Mouse (Mus musculus) stomach, postnatal 0 days (tissue): Measurements from ENCODE around the gene Sync. TPM values are rescaled to one million over a fixed set of nuclear protein-coding genes. Genes with fewer than 3 reads are reported as not detected.
A peak's percentile ranks its signal among the peaks of the same experiment; 100 is the strongest.

Source experiments
- ATAC-seq: fragments of 200-750 bp; cut with Nextera tagmentation; 2 replicates; pipeline ENCODE4 v1.8.0; 2017; ENCODE audit not compliant: low FRiP score, low TSS enrichment
- DNase-seq: peaks from one replicate; pipeline ENCODE4 v3.0.0-alpha.2; 2016; ENCODE audit warnings: low spot score
- H3K27ac ChIP-seq: fragments of 300-500 bp; sonication (generic); replicated peaks from 2 replicates; pipeline ENCODE4 v1.5.1; 2014; ENCODE audit warnings: mild to moderate bottlenecking, control low read depth
- H3K27me3 ChIP-seq: fragments of 300-500 bp; sonication (generic); 2 replicates; pipeline ENCODE4 v1.6.1; 2014; ENCODE audit warnings: low read length; ENCODE audit not compliant: control insufficient read depth, insufficient read depth
- H3K36me3 ChIP-seq: fragments of 300-500 bp; sonication (generic); 2 replicates; pipeline ENCODE4 v1.6.1; 2014; ENCODE audit warnings: low read length, mixed read lengths; ENCODE audit not compliant: control insufficient read depth, insufficient read depth
- H3K4me1 ChIP-seq: fragments of 300-500 bp; sonication (generic); replicated peaks from 2 replicates; pipeline ENCODE4 v1.6.1; 2014; ENCODE audit warnings: antibody characterized with exemption; ENCODE audit not compliant: control insufficient read depth, insufficient read depth
- H3K4me2 ChIP-seq: fragments of 300-500 bp; sonication (generic); replicated peaks from 2 replicates; pipeline ENCODE4 v1.6.1; 2014; ENCODE audit warnings: low read depth, mild to moderate bottlenecking, control low read depth, moderate library complexity
- H3K4me3 ChIP-seq: fragments of 300-500 bp; sonication (generic); 2 replicates; pipeline ENCODE4 v1.5.1; 2014; ENCODE audit warnings: low read depth, low read length, control low read depth
- H3K9ac ChIP-seq: fragments of 300-500 bp; sonication (generic); 2 replicates; pipeline ENCODE4 v1.6.1; 2014; ENCODE audit warnings: mild to moderate bottlenecking, low read length, control low read depth, mixed read lengths
- H3K9me3 ChIP-seq: fragments of 300-500 bp; sonication (generic); 2 replicates; pipeline ENCODE4 v1.6.1; 2016; ENCODE audit warnings: low read length; ENCODE audit not compliant: control insufficient read depth
- CTCF ChIP-seq: IDR thresholded peaks from 2 replicates; pipeline ENCODE4 v1.5.1; 2016; ENCODE audit warnings: antibody characterized with exemption, low read depth, mild to moderate bottlenecking, moderate library complexity
- EP300 ChIP-seq: optimal IDR thresholded peaks from 2 replicates; pipeline ENCODE3; 2016; ENCODE audit warnings: antibody characterized with exemption
- WGBS: fragments of 180-500 bp; shearing (Covaris S2); extraction: QIAGEN DNeasy Blood & Tissue Kit; methylation state at CpG from one replicate; pipeline ENCODE4 v1.1.7; 2014; 5-methylcytosine and 5-hydroxymethylcytosine counted together
- polyA plus RNA-seq: library from polyadenylated mRNA; unstranded; fragments of >200 nt; fragmentation: Nextera tagmentation; extraction: Ambion mirVana; gene quantifications from 2 replicates; pipeline ENCODE4 v1.2.1, GENCODE M21; 2015

The Sync gene
- polyA plus RNA-seq, 1 experiment from 2014 or later, result 3.2 TPM

DNA sequence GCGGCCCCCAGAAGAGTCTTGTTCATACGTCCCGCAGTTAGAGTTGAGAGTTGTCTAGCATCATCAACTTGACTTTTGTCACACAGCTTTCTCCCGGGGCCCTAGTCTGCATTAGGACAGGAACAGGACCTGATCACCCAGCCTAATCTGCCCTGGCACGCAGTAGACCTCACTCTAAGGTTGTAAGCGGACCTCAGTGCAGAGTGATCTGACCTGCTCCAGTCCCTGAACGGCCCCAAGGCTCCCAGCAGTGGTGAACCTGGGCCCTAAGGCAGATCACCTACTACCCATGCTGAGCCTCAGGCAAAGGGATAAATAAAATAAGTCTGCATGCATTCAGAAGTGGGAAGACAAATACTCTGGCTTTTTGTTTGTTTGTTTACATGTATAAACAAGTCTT, 38.1 kb upstream of the Sync start:
- peak overlapping the region; percentile 98 for H3K27ac ChIP-seq

GRCm38 (mm10) chr4:129250759-129251481, 36.5 kb upstream of the Sync start:
- Histone ChIP-seq H3K9ac (peak overlapping the region; percentile 51; the same call in 1 of the 2 replicates), H3K36me3 (no peaks in the 10 kb centered on the region), H3K27me3 (no peaks in the 10 kb centered on the region), H3K4me2 (peak overlapping the region; percentile 25; the same call in 1 of the 2 replicates), H3K9me3 (no peaks in the 10 kb centered on the region), H3K4me1 (peaks cover 3% of the 10 kb centered on the region), H3K4me3 (no peak overlapping the region), H3K27ac (peak overlapping the region; percentile 94)
- peak; percentile 88 for DNase-seq
- WGBS, result 45% methylated on average over 15 of the region's 15 CpGs
- ATAC-seq, result peak; percentile 88
- TF ChIP-seq CTCF (no peak), EP300 (no peak)

More for the DNA sequence above, 38.1 kb upstream of the Sync start:
- no peak overlapping the region for H3K4me2 ChIP-seq
- TF ChIP-seq CTCF, result no peak
- TF ChIP-seq EP300, result no peak
- no peaks in the 10 kb centered on the region for H3K9me3 ChIP-seq
- no peak for ATAC-seq
- 52% methylated on average over 7 of the region's 7 CpGs for WGBS
- H3K4me1 ChIP-seq, result peaks cover 3% of the 10 kb centered on the region
- H3K4me3 ChIP-seq, result no peak overlapping the region
- no peaks in the 10 kb centered on the region for H3K27me3 ChIP-seq
- no peaks in the 10 kb centered on the region for H3K36me3 ChIP-seq
- DNase-seq, result no peak
- H3K9ac ChIP-seq, result no peak overlapping the region

GRCm38 (mm10) chr4:129251482-129252125, 35.8 kb upstream of the Sync start:
- Histone ChIP-seq H3K4me1 (peaks cover 7% of the 10 kb centered on the region), H3K9ac (peak overlapping the region; percentile 51; the same call in 1 of the 2 replicates), H3K27ac (peak overlapping the region; percentile 94), H3K27me3 (no peaks in the 10 kb centered on the region), H3K36me3 (no peaks in the 10 kb centered on the region), H3K9me3 (no peaks in the 10 kb centered on the region), H3K4me2 (peak overlapping the region; percentile 25), H3K4me3 (no peak overlapping the region)
- TF ChIP-seq EP300, result no peak
- no peak for TF ChIP-seq CTCF
- DNase-seq (peak; percentile 72), ATAC-seq (peak; percentile 8)
- WGBS, result 14% methylated on average over 14 of the region's 15 CpGs

DNA sequence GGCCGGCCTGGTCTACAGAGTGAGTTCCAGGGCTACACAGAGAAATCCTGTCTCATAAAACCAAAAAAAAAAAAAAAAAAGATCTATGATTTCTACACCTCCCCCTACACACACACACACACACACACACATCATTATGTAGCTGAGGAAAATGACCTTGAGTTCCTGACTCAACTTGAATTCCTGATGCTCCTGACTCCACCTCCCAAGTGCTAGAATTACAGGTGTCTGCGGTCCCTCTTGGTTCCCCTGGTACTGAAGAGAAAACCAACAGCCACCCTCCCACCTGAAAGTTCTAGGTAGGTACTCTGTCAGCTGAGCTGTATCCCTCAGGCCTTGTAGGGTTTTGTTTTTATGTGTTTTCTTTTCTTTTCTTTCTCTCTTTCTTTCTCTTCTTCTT, 34.9 kb upstream of the Sync start:
- Histone ChIP-seq H3K4me3 (no peak overlapping the region), H3K9me3 (no peaks in the 10 kb centered on the region), H3K27ac (peak overlapping the region; percentile 94; the same call in 1 of the 2 replicates), H3K36me3 (no peaks in the 10 kb centered on the region), H3K4me1 (peaks cover 9% of the 10 kb centered on the region), H3K4me2 (no peak overlapping the region), H3K9ac (no peak overlapping the region), H3K27me3 (no peaks in the 10 kb centered on the region)
- DNase-seq (no peak), ATAC-seq (no peak)
- TF ChIP-seq EP300 (no peak), CTCF (no peak)
- 73% methylated on average over 2 of the region's 2 CpGs for whole genome bisulfite sequencing

- no peaks in the 10 kb centered on the region for H3K9me3 ChIP-seq
- no peak overlapping the region for H3K9ac ChIP-seq
- peaks cover 9% of the 10 kb centered on the region; the same call in 1 of the 2 replicates for H3K4me1 ChIP-seq
- ATAC-seq (no peak), DNase-seq (no peak)
- H3K36me3 ChIP-seq, result no peaks in the 10 kb centered on the region
- H3K4me2 ChIP-seq, result no peak overlapping the region
- no peak overlapping the region for H3K27ac ChIP-seq
- TF ChIP-seq CTCF (no peak), EP300 (no peak)
- no peak overlapping the region for H3K4me3 ChIP-seq
- WGBS, result 94% methylated on average over 3 of the region's 3 CpGs
- H3K27me3 ChIP-seq, result no peaks in the 10 kb centered on the region
Measured at GRCm38 (mm10) chr4:129254571-129254970, 32.8 kb upstream of the Sync start.
